Mouse (Mus musculus) 3T3-L1 (cell line): ENCODE measurements around the gene Rp2.

Source experiments
- DNase-seq: peaks from one replicate; pipeline ENCODE4 v3.0.0-alpha.2; 2015; ENCODE audit warnings: low read depth, low spot score

Gene Rp2

GRCm38 (mm10) chrX:20425140-20425838 lies 61.0 kb downstream of the Rp2 start, which contains the start of gene Jade3:
Jade3 (plus strand) TSS chrX:20425688.
- DNase-seq = peak; percentile 86

GRCm38 (mm10) chrX:20425839-20426449 lies 61.7 kb downstream of the Rp2 start:
- peak; percentile 15 for DNase-seq
